Mouse (Mus musculus) gastrocnemius, postnatal 10 days (tissue): ENCODE measurements around the gene Il17a. TPM values are rescaled to one million over a fixed set of nuclear protein-coding genes. Genes with fewer than 3 reads are reported as not detected.

Source experiments
- microRNA-seq, 2 experiments: library from miRNA; unstranded; fragments of <30 nt; microRNA quantifications; one replicate each; pipeline ENCODE4 v1.2.0; 2021
- total RNA-seq, 2 experiments: library from RNA; stranded (reverse); gene quantifications; 2 replicates each; pipeline ENCODE4 v1.2.3; 2021

Gene Il17a
- total RNA-seq, 2 experiments from 2014 or later, result not detected

Small RNAs within 50 kb of the gene (microRNA-seq; reads per million reads assigned to microRNA genes)
- gene Mir133b, result 42.9 to 43.4 reads per million in 2 experiments

Other genes starting within 250 kb of the Il17a start
- under 1 TPM; 0.16 to 0.41 TPM for gene Pkhd1, start 112.8 kb upstream of the Il17a start, total RNA-seq
- under 1 TPM in 1 of 2 experiments, not detected in 1; 0.23 TPM for gene Il17f, start 59.7 kb downstream of the Il17a start, total RNA-seq
- gene Mcm3, start 89.4 kb downstream of the Il17a start, total RNA-seq, result 10 to 100 TPM; 13.6 to 18.4 TPM
- gene Paqr8, start 159.7 kb downstream of the Il17a start, total RNA-seq, result 1 to 10 TPM; 2.0 to 2.2 TPM
- 1 to 10 TPM in 1 of 2 experiments, under 1 TPM in 1; 0.96 to 1.5 TPM for gene Efhc1, start 220.7 kb downstream of the Il17a start, total RNA-seq